Mouse (Mus musculus): ENCODE results near the gene Sstr3. TPM values are rescaled to one million over a fixed set of nuclear protein-coding genes. Genes with fewer than 3 reads are reported as not detected.

Gene Sstr3
- polyA plus RNA-seq, 1 experiment from 2014 or later = 0.10 TPM

- no peaks in the 10 kb centered on the region for H3K4me1 ChIP-seq (ENCODE audit: insufficient read depth, low read depth, low read length)
- H3K4me2 ChIP-seq (replicated peaks; ENCODE audit: low read depth, low read length) = no peak overlapping the region
- H3K9me3 ChIP-seq (ENCODE audit: low read length) = no peaks in the 10 kb centered on the region
- no peak overlapping the region for H3K4me3 ChIP-seq (ENCODE audit: low read depth, low read length)
- H3K9ac ChIP-seq (replicated peaks; ENCODE audit: low read depth) = no peak overlapping the region
- no peaks in the 10 kb centered on the region for H3K36me3 ChIP-seq (ENCODE audit: insufficient read depth, low read length)
- H3K27ac ChIP-seq (ENCODE audit: low read length) = no peak overlapping the region
- DNase-seq (ENCODE audit: low spot score) = no peak
- no peak for ATAC-seq
- H3K27me3 ChIP-seq (replicated peaks; ENCODE audit: insufficient read depth, low read length) = 0 out of 2 replicates have a peak, but pooled peaks cover 8% of the 10 kb centered on the region
- WGBS = 62% methylated on average over 7 of the region's 7 CpGs
- TF ChIP-seq CTCF (IDR thresholded peaks at IDR 0.05) (no peak), EP300 (IDR thresholded peaks at IDR 0.05) (no peak)
Measured at GRCm38 (mm10) chr15:78542767-78543303, 1.6 kb downstream of the Sstr3 start.

- TF ChIP-seq EP300 (IDR thresholded peaks at IDR 0.05) (no peak), CTCF (IDR thresholded peaks at IDR 0.05) (no peak)
- Histone ChIP-seq H3K4me2 (replicated peaks; ENCODE audit: low read depth, low read length) (no peak overlapping the region), H3K36me3 (ENCODE audit: insufficient read depth, low read length) (no peaks in the 10 kb centered on the region), H3K9ac (replicated peaks; ENCODE audit: low read depth) (no peak overlapping the region), H3K9me3 (ENCODE audit: low read length) (no peaks in the 10 kb centered on the region), H3K4me3 (ENCODE audit: low read depth, low read length) (no peak overlapping the region), H3K4me1 (ENCODE audit: insufficient read depth, low read depth, low read length) (no peaks in the 10 kb centered on the region), H3K27ac (ENCODE audit: low read length) (no peak overlapping the region), H3K27me3 (replicated peaks; ENCODE audit: insufficient read depth, low read length) (0 out of 2 replicates have a peak, but pooled peaks cover 8% of the 10 kb centered on the region)
- DNase-seq (ENCODE audit: low spot score) (peak; percentile 44), ATAC-seq (peak; percentile 69)
- 58% methylated on average over 3 of the region's 3 CpGs for WGBS
Measured at GRCm38 (mm10) chr15:78542098-78542766, 2.3 kb downstream of the Sstr3 start.

GRCm38 (mm10) chr15:78541606-78542005 is 2.9 kb downstream of the Sstr3 start:
- Histone ChIP-seq H3K4me2 (replicated peaks; ENCODE audit: low read depth, low read length) (no peak overlapping the region), H3K27ac (ENCODE audit: low read length) (no peak overlapping the region), H3K4me1 (ENCODE audit: insufficient read depth, low read depth, low read length) (no peaks in the 10 kb centered on the region), H3K9ac (replicated peaks; ENCODE audit: low read depth) (no peak overlapping the region), H3K4me3 (ENCODE audit: low read depth, low read length) (no peak overlapping the region), H3K36me3 (ENCODE audit: insufficient read depth, low read length) (no peaks in the 10 kb centered on the region), H3K9me3 (ENCODE audit: low read length) (no peaks in the 10 kb centered on the region), H3K27me3 (replicated peaks; ENCODE audit: insufficient read depth, low read length) (0 out of 2 replicates have a peak, but pooled peaks cover 8% of the 10 kb centered on the region)
- 23% methylated on average over 3 of the region's 3 CpGs for WGBS
- peak; percentile 38 for DNase-seq (ENCODE audit: low spot score)
- TF ChIP-seq EP300 (IDR thresholded peaks at IDR 0.05) (no peak), CTCF (IDR thresholded peaks at IDR 0.05) (no peak)
- peak; percentile 30 for ATAC-seq

GRCm38 (mm10) chr15:78541036-78541435 is 3.4 kb downstream of the Sstr3 start:
- H3K36me3 ChIP-seq (ENCODE audit: insufficient read depth, low read length) = no peaks in the 10 kb centered on the region
- no peak overlapping the region for H3K27ac ChIP-seq (ENCODE audit: low read length)
- H3K27me3 ChIP-seq (replicated peaks; ENCODE audit: insufficient read depth, low read length) = 0 out of 2 replicates have a peak, but pooled peaks cover 8% of the 10 kb centered on the region
- no peak overlapping the region for H3K4me3 ChIP-seq (ENCODE audit: low read depth, low read length)
- no peak overlapping the region for H3K4me2 ChIP-seq (replicated peaks; ENCODE audit: low read depth, low read length)
- H3K9me3 ChIP-seq (ENCODE audit: low read length) = no peaks in the 10 kb centered on the region
- TF ChIP-seq EP300 (IDR thresholded peaks at IDR 0.05) = no peak
- no peak for DNase-seq (ENCODE audit: low spot score)
- 52% methylated on average over 3 of the region's 3 CpGs for WGBS
- no peaks in the 10 kb centered on the region for H3K4me1 ChIP-seq (ENCODE audit: insufficient read depth, low read depth, low read length)
- H3K9ac ChIP-seq (replicated peaks; ENCODE audit: low read depth) = no peak overlapping the region
- ATAC-seq = no peak

GRCm38 (mm10) chr15:78535723-78536421 is 8.6 kb downstream of the Sstr3 start:
- 50% methylated on average over 10 of the region's 10 CpGs for WGBS
- no peak for ATAC-seq
- H3K27ac ChIP-seq (ENCODE audit: low read length) = no peak overlapping the region

GRCm38 (mm10) chr15:78533346-78533835 is 11.1 kb downstream of the Sstr3 start:
- DNase-seq (ENCODE audit: low spot score) (no peak), ATAC-seq (no peak)
- H3K9ac ChIP-seq (replicated peaks; ENCODE audit: low read depth) = no peak overlapping the region; the same call in 1 of the 2 replicates
- H3K9me3 ChIP-seq (ENCODE audit: low read length) = no peaks in the 10 kb centered on the region
- 55% methylated on average over 10 of the region's 10 CpGs for WGBS
- no peak for TF ChIP-seq CTCF (IDR thresholded peaks at IDR 0.05)
- no peak for TF ChIP-seq EP300 (IDR thresholded peaks at IDR 0.05)
- no peak overlapping the region for H3K4me2 ChIP-seq (replicated peaks; ENCODE audit: low read depth, low read length)
- H3K4me3 ChIP-seq (ENCODE audit: low read depth, low read length) = no peak overlapping the region
- H3K27me3 ChIP-seq (replicated peaks; ENCODE audit: insufficient read depth, low read length) = no peaks in the 10 kb centered on the region
- H3K4me1 ChIP-seq (ENCODE audit: insufficient read depth, low read depth, low read length) = peaks cover 8% of the 10 kb centered on the region; the same call in 1 of the 2 replicates
- H3K27ac ChIP-seq (ENCODE audit: low read length) = peak overlapping the region; percentile 77
- H3K36me3 ChIP-seq (ENCODE audit: insufficient read depth, low read length) = no peaks in the 10 kb centered on the region

More at GRCm38 (mm10) chr15:78535723-78536421, 8.6 kb downstream of the Sstr3 start:
- Histone ChIP-seq H3K4me2 (replicated peaks; ENCODE audit: low read depth, low read length) (no peak overlapping the region), H3K27me3 (replicated peaks; ENCODE audit: insufficient read depth, low read length) (no peaks in the 10 kb centered on the region), H3K9me3 (ENCODE audit: low read length) (no peaks in the 10 kb centered on the region), H3K36me3 (ENCODE audit: insufficient read depth, low read length) (no peaks in the 10 kb centered on the region), H3K4me1 (ENCODE audit: insufficient read depth, low read depth, low read length) (0 out of 2 replicates have a peak, but pooled peaks cover 3% of the 10 kb centered on the region), H3K9ac (replicated peaks; ENCODE audit: low read depth) (no peak overlapping the region), H3K4me3 (ENCODE audit: low read depth, low read length) (no peak overlapping the region)
- DNase-seq (ENCODE audit: low spot score) = no peak
- no peak for TF ChIP-seq CTCF (IDR thresholded peaks at IDR 0.05)
- no peak for TF ChIP-seq EP300 (IDR thresholded peaks at IDR 0.05)
